Mouse (Mus musculus) myocyte (in vitro differentiated cells): ENCODE data around the gene Trip12.

ENCODE experiments used
- CEBPB ChIP-seq: IDR thresholded peaks from 2 replicates; pipeline ENCODE4 v1.6.1; 2011; ENCODE audit warnings: mild to moderate bottlenecking, moderate library complexity; ENCODE audit not compliant: poor library complexity, insufficient read depth, severe bottlenecking
- E2F4 ChIP-seq: IDR thresholded peaks from one replicate; pipeline ENCODE4 v1.6.1; 2011; ENCODE audit warnings: mild to moderate bottlenecking, control low read depth, moderate library complexity; ENCODE audit not compliant: insufficient read depth
- MAX ChIP-seq: IDR thresholded peaks from one replicate; pipeline ENCODE4 v1.6.1; 2011; ENCODE audit warnings: low read depth, mild to moderate bottlenecking, control low read depth
- MYOD1 ChIP-seq, 3 experiments: IDR thresholded peaks; one replicate each; pipeline ENCODE4 v1.6.1; 2011; ENCODE audit warnings: control low read depth in 2 of 3, low read depth in 2 of 3, mild to moderate bottlenecking in 2 of 3, moderate library complexity in 1 of 3; ENCODE audit not compliant: insufficient read length in 2 of 3, control insufficient read depth in 1 of 3
- MYOG ChIP-seq, 3 experiments: IDR thresholded peaks; one replicate each; pipeline ENCODE4 v1.6.1; 2011; ENCODE audit warnings: control low read depth in 2 of 3, low read depth in 2 of 3, mild to moderate bottlenecking in 2 of 3; ENCODE audit not compliant: insufficient read length in 2 of 3, control insufficient read depth in 1 of 3, insufficient read depth in 1 of 3
- POLR2A ChIP-seq: IDR thresholded peaks from one replicate; pipeline ENCODE4 v1.6.1; 2011; ENCODE audit warnings: low read depth, mild to moderate bottlenecking, control low read depth, moderate library complexity; ENCODE audit not compliant: insufficient read length
- POLR2AphosphoS2 ChIP-seq: IDR thresholded peaks from one replicate; pipeline ENCODE4 v1.6.1; 2011; ENCODE audit warnings: low read depth, control low read depth; ENCODE audit not compliant: insufficient read length
- SRF ChIP-seq: IDR thresholded peaks from one replicate; pipeline ENCODE4 v1.6.1; 2011; ENCODE audit warnings: low read depth; ENCODE audit not compliant: control insufficient read depth, insufficient read length
- TCF12 ChIP-seq: IDR thresholded peaks from one replicate; pipeline ENCODE4 v1.6.1; 2011; ENCODE audit warnings: mild to moderate bottlenecking, control low read depth; ENCODE audit not compliant: poor library complexity, insufficient read depth, severe bottlenecking
- TCF3 ChIP-seq: IDR thresholded peaks from one replicate; pipeline ENCODE4 v1.6.1; 2011; ENCODE audit warnings: low read depth, control low read depth; ENCODE audit not compliant: insufficient read length
- USF1 ChIP-seq: IDR thresholded peaks from one replicate; pipeline ENCODE4 v1.6.1; 2011; ENCODE audit warnings: low read depth, mild to moderate bottlenecking, control low read depth, moderate library complexity

DNA sequence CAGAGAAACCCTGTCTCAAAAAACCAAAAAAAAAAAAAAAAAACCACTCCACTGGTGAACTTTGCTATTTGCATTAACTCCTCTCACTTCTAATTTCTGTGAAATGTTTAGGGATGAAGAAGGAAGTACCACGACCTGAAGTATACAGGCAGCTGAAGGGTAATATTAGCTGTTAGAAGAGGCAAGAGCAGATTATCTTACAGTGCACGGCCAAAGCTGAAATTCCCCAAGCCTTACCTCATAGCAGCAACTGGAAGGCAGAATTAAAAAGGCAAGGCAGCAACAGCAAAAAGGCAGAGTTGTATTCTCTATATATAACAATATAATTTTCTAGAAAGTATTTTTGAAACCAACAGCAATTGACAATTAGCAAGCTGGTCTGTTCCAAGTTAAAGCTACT is 15.2 kb downstream of the Trip12 start:
- TF ChIP-seq CEBPB, result no peak
- no peak for TF ChIP-seq POLR2AphosphoS2
- TF ChIP-seq POLR2A, result no peak
- no peak for TF ChIP-seq USF1
- TF ChIP-seq TCF12, result peak; percentile 8
- no peak for TF ChIP-seq TCF3
- TF ChIP-seq E2F4, result no peak
- no peak for TF ChIP-seq MAX
- TF ChIP-seq SRF, result no peak
- peak in 1 of 3 experiments; percentile 48 for TF ChIP-seq MYOG (IDR thresholded peaks at IDR 0.05; ENCODE audit: control insufficient read depth in 1 of 3, insufficient read depth in 1 of 3, insufficient read length in 2 of 3, low read depth in 2 of 3)
- TF ChIP-seq MYOD1 (IDR thresholded peaks at IDR 0.05; ENCODE audit: control insufficient read depth in 1 of 3, insufficient read length in 2 of 3, low read depth in 2 of 3), result peak in 2 of 3 experiments; percentile 36 to 47
